Mouse (Mus musculus) olfactory bulb, adult 2 months (tissue): ENCODE measurements at regions not wholly inside any gene's neighbourhood (a gene's known extent, or its start where the extent isn't known, plus 50 kb on each side); places are given as distances from the start of the nearest gene placed in this dataset.

ENCODE experiments used
- H3K27ac ChIP-seq: fragments of 200-500 bp; 2 replicates; pipeline ENCODE4 v1.5.1; 2012; ENCODE audit warnings: low read depth, low read length; ENCODE audit not compliant: insufficient read depth
- H3K4me1 ChIP-seq: fragments of 200-500 bp; 2 replicates; pipeline ENCODE4 v1.6.1; 2012; ENCODE audit warnings: low read length; ENCODE audit not compliant: control insufficient read depth, insufficient read depth
- H3K4me3 ChIP-seq: fragments of 200-500 bp; 2 replicates; pipeline ENCODE4 v1.5.1; 2012; ENCODE audit warnings: mild to moderate bottlenecking, low read depth, low read length, moderate library complexity; ENCODE audit not compliant: insufficient read depth
- CTCF ChIP-seq: fragments of 200-500 bp; IDR thresholded peaks from 2 replicates; pipeline ENCODE4 v1.5.1; 2012; ENCODE audit warnings: low read depth, mild to moderate bottlenecking, low read length, moderate library complexity; ENCODE audit not compliant: insufficient read depth
- POLR2A ChIP-seq: fragments of 200-500 bp; IDR thresholded peaks from 2 replicates; pipeline ENCODE4 v1.6.1; 2012; ENCODE audit warnings: mild to moderate bottlenecking, low read depth, low read length, moderate library complexity; ENCODE audit not compliant: insufficient read depth
- WGBS: fragments of 180-500 bp; shearing (Covaris S2); methylation state at CpG from one replicate; pipeline ENCODE4 v1.1.7; 2018; 5-methylcytosine and 5-hydroxymethylcytosine counted together

GRCm38 (mm10) chr8:89121051-89121450 is 77.1 kb upstream of the Sall1 start:
- 89% methylated on average over 6 of the region's 6 CpGs for WGBS
- Histone ChIP-seq H3K4me3 (no peak overlapping the region), H3K27ac (no peak overlapping the region), H3K4me1 (no peaks in the 10 kb centered on the region)
- TF ChIP-seq CTCF (no peak), POLR2A (no peak)

- WGBS, result 72% methylated on average over 15 of the region's 15 CpGs
- Histone ChIP-seq H3K27ac (no peak overlapping the region), H3K4me3 (no peak overlapping the region), H3K4me1 (no peaks in the 10 kb centered on the region)
- TF ChIP-seq POLR2A (no peak), CTCF (no peak)
Measured at GRCm38 (mm10) chr8:89107895-89108660, 64.1 kb upstream of the Sall1 start.

- 92% methylated on average over 4 of the region's 4 CpGs for WGBS
- Histone ChIP-seq H3K27ac (no peak overlapping the region), H3K4me3 (no peak overlapping the region), H3K4me1 (no peaks in the 10 kb centered on the region)
- TF ChIP-seq POLR2A, result no peak
- TF ChIP-seq CTCF, result no peak
Measured at GRCm38 (mm10) chr8:89106346-89106745, 62.4 kb upstream of the Sall1 start.

- TF ChIP-seq POLR2A, result no peak
- no peak for TF ChIP-seq CTCF
- Histone ChIP-seq H3K4me3 (no peak overlapping the region), H3K27ac (no peak overlapping the region), H3K4me1 (no peaks in the 10 kb centered on the region)
- WGBS, result 93% methylated on average over 4 of the region's 4 CpGs
Measured at GRCm38 (mm10) chr8:89097396-89097795, 53.4 kb upstream of the Sall1 start.
